Mouse (Mus musculus): ENCODE measurements at regions not wholly inside any gene's neighbourhood (a gene's known extent, or its start where the extent isn't known, plus 50 kb on each side); places are given as distances from the start of the nearest gene placed in this dataset.

- TF ChIP-seq CTCF (IDR thresholded peaks at IDR 0.05; ENCODE audit: low read depth, low read length) (no peak), POLR2A (IDR thresholded peaks at IDR 0.05; ENCODE audit: borderline replicate concordance, low read depth, low read length) (no peak)
Measured at GRCm38 (mm10) chr1:183510759-183511158, 92.7 kb downstream of the Hhipl2 start.

Data from bone marrow macrophage, adult 2 months (primary cell).